Mouse (Mus musculus) MEL (cell line): Measurements from ENCODE around the gene Myh10.
A peak's percentile ranks its signal among the peaks of the same experiment; 100 is the strongest.

ENCODE experiments used
- CHD2 ChIP-seq: IDR thresholded peaks from 2 replicates; pipeline ENCODE4 v1.6.1; 2011; ENCODE audit warnings: low read length, improper control_type of control experiment
- CTCF ChIP-seq, 3 experiments: IDR thresholded peaks in 2 of 3; conservative IDR thresholded peaks in 1 of 3; 2 replicates each; pipeline ENCODE4 v1.5.1; 2011 to 2012; ENCODE audit warnings: low read length in 3 of 3, low read depth in 2 of 3, mild to moderate bottlenecking in 2 of 3, improper control_type of control experiment in 1 of 3, inconsistent platforms in 1 of 3, mixed read lengths in 1 of 3, moderate library complexity in 1 of 3; ENCODE audit not compliant: control insufficient read depth in 1 of 3, insufficient read depth in 1 of 3, poor library complexity in 1 of 3, severe bottlenecking in 1 of 3
- EP300 ChIP-seq, 2 experiments: IDR thresholded peaks; 2 replicates each; pipeline ENCODE4 v1.6.1; 2011; ENCODE audit warnings: improper control_type of control experiment in 2 of 2, low read length in 2 of 2, low read depth in 1 of 2, mild to moderate bottlenecking in 1 of 2
- GATA1 ChIP-seq: IDR thresholded peaks from 2 replicates; pipeline ENCODE4 v1.6.1; 2011; ENCODE audit warnings: low read depth, low read length, improper control_type of control experiment
- MAFK ChIP-seq: IDR thresholded peaks from 2 replicates; pipeline ENCODE4 v1.6.1; 2011; ENCODE audit warnings: low read depth, mild to moderate bottlenecking, low read length, improper control_type of control experiment, borderline replicate concordance
- MXI1 ChIP-seq: IDR thresholded peaks from 2 replicates; pipeline ENCODE4 v1.6.1; 2011; ENCODE audit warnings: mild to moderate bottlenecking, low read depth, low read length, improper control_type of control experiment
- POLR2A ChIP-seq, 2 experiments: IDR thresholded peaks; 2 replicates each; pipeline ENCODE4 v1.6.1; 2011 to 2012; ENCODE audit warnings: low read length in 2 of 2, mild to moderate bottlenecking in 2 of 2, control low read depth in 1 of 2, improper control_type of control experiment in 1 of 2, low read depth in 1 of 2, moderate library complexity in 1 of 2; ENCODE audit not compliant: control insufficient read depth in 1 of 2, insufficient read depth in 1 of 2, poor library complexity in 1 of 2
- TAL1 ChIP-seq: IDR thresholded peaks from 2 replicates; pipeline ENCODE4 v1.6.1; 2012; ENCODE audit warnings: mild to moderate bottlenecking, inconsistent platforms, low read length, moderate library complexity, mixed read lengths
- USF1 ChIP-seq: IDR thresholded peaks from 2 replicates; pipeline ENCODE4 v1.6.1; 2014; ENCODE audit warnings: low read depth, mild to moderate bottlenecking, inconsistent platforms, low read length, improper control_type of control experiment, moderate library complexity
- ZC3H11A ChIP-seq: IDR thresholded peaks from 2 replicates; pipeline ENCODE4 v1.6.1; 2012; ENCODE audit warnings: low read depth, mild to moderate bottlenecking, inconsistent platforms, low read length, improper control_type of control experiment
- ZNF384 ChIP-seq: IDR thresholded peaks from 2 replicates; pipeline ENCODE4 v1.6.1; 2012; ENCODE audit warnings: low read depth, mild to moderate bottlenecking, inconsistent platforms, low read length, improper control_type of control experiment

DNA sequence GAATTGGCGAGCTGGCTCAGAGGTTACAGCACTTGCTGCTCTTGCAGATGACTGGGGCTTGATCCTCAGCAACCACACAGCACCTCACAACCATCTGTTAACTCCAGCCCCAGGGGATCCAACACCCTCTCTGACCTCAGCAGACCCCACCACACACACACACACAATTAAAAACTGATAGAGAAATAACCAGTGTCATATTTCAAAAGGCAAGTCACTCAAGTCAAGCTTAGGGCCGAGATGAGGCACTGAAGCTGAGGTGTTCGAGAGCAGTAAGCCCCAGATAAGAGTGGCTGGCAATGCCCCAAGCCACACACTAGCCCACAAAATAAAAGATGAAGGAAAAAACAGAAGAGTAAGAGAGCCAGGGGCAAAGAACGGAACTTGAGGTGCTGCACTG lies 141.4 kb downstream of the Myh10 start:
- TF ChIP-seq EP300 (IDR thresholded peaks at IDR 0.05; ENCODE audit: low read depth in 1 of 2, low read length in 2 of 2), result peak; percentile 99
- TF ChIP-seq CTCF (IDR thresholded peaks at IDR 0.05 in 2 of 3, conservative IDR thresholded peaks at IDR 0.05 in 1 of 3; ENCODE audit: control insufficient read depth in 1 of 3, insufficient read depth in 1 of 3, low read depth in 2 of 3, low read length in 3 of 3, poor library complexity in 1 of 3, severe bottlenecking in 1 of 3), result no peak
- TF ChIP-seq POLR2A (IDR thresholded peaks at IDR 0.05; ENCODE audit: control insufficient read depth in 1 of 2, insufficient read depth in 1 of 2, low read depth in 1 of 2, low read length in 2 of 2, poor library complexity in 1 of 2), result peak in 1 of 2 experiments; percentile 52; a peak in 1 of 4 replicates
- 0 out of 2 replicates have a peak, but pooled peaks have one; percentile 18 for TF ChIP-seq USF1
- peak; percentile 3; the same call in 1 of the 2 replicates for TF ChIP-seq ZC3H11A
- peak; percentile 78; the same call in 1 of the 2 replicates for TF ChIP-seq MXI1
- peak; percentile 99 for TF ChIP-seq GATA1
- peak; percentile 94 for TF ChIP-seq MAFK
- TF ChIP-seq CHD2, result peak; percentile 72
- peak; percentile 90 for TF ChIP-seq ZNF384
- peak; percentile 91 for TF ChIP-seq TAL1
